Mouse (Mus musculus): ENCODE data around the gene Slc12a3. TPM values are rescaled to one million over a fixed set of nuclear protein-coding genes. Genes with fewer than 3 reads are reported as not detected.

The Slc12a3 gene
- polyA plus RNA-seq, 1 experiment = not detected

DNA sequence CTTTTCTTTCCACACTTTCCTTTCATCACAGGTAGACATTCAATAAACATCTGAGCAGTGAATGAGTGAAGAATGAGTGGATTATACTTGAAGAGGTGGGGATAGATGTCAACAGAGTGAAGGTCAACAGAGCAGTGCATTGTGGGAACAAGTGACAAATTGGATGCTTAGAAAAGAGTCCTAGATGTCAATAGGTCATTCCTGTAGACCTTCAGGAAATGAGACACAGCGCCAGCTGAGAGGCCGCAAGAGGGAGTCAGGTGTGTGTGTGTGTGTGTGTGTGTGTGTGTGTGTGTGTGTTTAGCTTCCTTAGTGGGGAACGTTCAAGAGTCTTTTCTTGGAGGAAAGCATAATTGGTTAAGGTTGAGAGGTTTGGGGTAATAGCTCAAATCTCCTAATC is 47.2 kb downstream of the Slc12a3 start:
- H3K27me3 ChIP-seq (ENCODE audit: control insufficient read depth, insufficient read depth, insufficient read length) = no peaks in the 10 kb centered on the region
- no peaks in the 10 kb centered on the region for H3K36me3 ChIP-seq (ENCODE audit: control insufficient read depth, insufficient read depth)
- H3K79me3 ChIP-seq (ENCODE audit: low read depth) = no peaks in the 10 kb centered on the region
- TF ChIP-seq USF1 (IDR thresholded peaks at IDR 0.05; ENCODE audit: low read depth) = no peak
- no peak for TF ChIP-seq FOSL1 (IDR thresholded peaks at IDR 0.05; ENCODE audit: insufficient read depth, low read length, poor library complexity, severe bottlenecking)
- TF ChIP-seq MYOD1 (IDR thresholded peaks at IDR 0.05; ENCODE audit: control insufficient read depth, insufficient read length, low read depth) = no peak
- no peak for TF ChIP-seq MAX (IDR thresholded peaks at IDR 0.05)
- no peak for TF ChIP-seq CTCF (IDR thresholded peaks at IDR 0.05; ENCODE audit: control insufficient read depth, insufficient read depth, insufficient read length)
- H3ac ChIP-seq (ENCODE audit: control insufficient read depth, insufficient read length, low read depth) = no peak overlapping the region
- H3K4me3 ChIP-seq (ENCODE audit: insufficient read depth, poor library complexity, severe bottlenecking) = no peak overlapping the region
- no peaks in the 10 kb centered on the region for H3K79me2 ChIP-seq (ENCODE audit: control insufficient read depth, insufficient read depth)

DNA sequence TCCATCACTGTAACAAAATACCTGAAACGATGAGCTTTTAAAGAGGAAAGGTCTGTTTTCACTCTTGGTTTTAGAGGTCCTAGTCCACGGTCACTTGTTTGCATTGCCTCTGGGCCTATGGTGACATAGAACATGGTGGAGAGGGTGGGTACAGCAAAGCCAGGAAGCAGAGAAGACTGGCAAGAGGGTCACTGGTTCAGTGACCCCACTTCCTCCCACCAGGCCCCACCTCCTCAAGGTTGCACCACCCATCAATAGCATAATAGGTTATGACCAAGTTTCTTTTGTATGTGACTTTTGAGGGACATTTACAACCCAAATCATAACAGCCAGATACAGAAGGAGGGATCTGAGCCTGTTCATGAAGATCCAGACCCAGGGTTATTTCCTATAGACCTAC is 47.6 kb downstream of the Slc12a3 start:
- TF ChIP-seq USF1 (IDR thresholded peaks at IDR 0.05; ENCODE audit: low read depth) = no peak
- TF ChIP-seq MAX (IDR thresholded peaks at IDR 0.05) = no peak
- TF ChIP-seq CTCF (IDR thresholded peaks at IDR 0.05; ENCODE audit: control insufficient read depth, insufficient read depth, insufficient read length) = no peak
- no peak for TF ChIP-seq FOSL1 (IDR thresholded peaks at IDR 0.05; ENCODE audit: insufficient read depth, low read length, poor library complexity, severe bottlenecking)
- TF ChIP-seq CEBPB (IDR thresholded peaks at IDR 0.05; ENCODE audit: low read depth) = no peak
- no peak for TF ChIP-seq MYOD1 (IDR thresholded peaks at IDR 0.05; ENCODE audit: control insufficient read depth, insufficient read length, low read depth)
- no peak for TF ChIP-seq MYOG (IDR thresholded peaks at IDR 0.05; ENCODE audit: control insufficient read depth, extremely low read depth, insufficient read length)
- no peaks in the 10 kb centered on the region for H3K79me2 ChIP-seq (ENCODE audit: control insufficient read depth, insufficient read depth)
- H3K4me3 ChIP-seq (ENCODE audit: insufficient read depth, poor library complexity, severe bottlenecking) = no peak overlapping the region
- H3K36me3 ChIP-seq (ENCODE audit: control insufficient read depth, insufficient read depth) = no peaks in the 10 kb centered on the region
- H3ac ChIP-seq (ENCODE audit: control insufficient read depth, insufficient read length, low read depth) = no peak overlapping the region
- no peaks in the 10 kb centered on the region for H3K79me3 ChIP-seq (ENCODE audit: low read depth)
- no peaks in the 10 kb centered on the region for H3K27me3 ChIP-seq (ENCODE audit: control insufficient read depth, insufficient read depth, insufficient read length)

DNA sequence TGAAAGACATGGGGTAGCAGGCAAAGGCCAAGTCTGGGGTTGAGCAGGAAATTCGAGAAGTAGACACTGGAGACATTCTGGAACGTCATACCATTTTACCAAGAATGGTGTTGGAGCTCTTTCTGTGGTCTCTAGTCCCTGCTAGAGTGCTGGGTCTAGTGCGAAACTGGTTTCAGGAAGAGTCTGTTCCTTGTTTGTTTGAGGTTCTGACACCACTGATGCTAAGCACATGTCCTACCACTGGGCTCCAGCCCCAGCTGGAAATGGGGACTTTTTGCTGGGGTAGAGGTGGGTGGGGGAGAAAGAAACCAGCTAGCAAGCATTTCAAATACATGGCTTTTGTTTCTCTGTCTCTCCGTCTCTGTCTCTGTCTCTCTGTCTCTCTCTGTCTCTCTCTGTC is 48.0 kb downstream of the Slc12a3 start:
- Histone ChIP-seq H3K36me3 (ENCODE audit: control insufficient read depth, insufficient read depth) (no peaks in the 10 kb centered on the region), H3K4me3 (ENCODE audit: insufficient read depth, poor library complexity, severe bottlenecking) (no peak overlapping the region), H3K79me2 (ENCODE audit: control insufficient read depth, insufficient read depth) (no peaks in the 10 kb centered on the region), H3ac (ENCODE audit: control insufficient read depth, insufficient read length, low read depth) (no peak overlapping the region), H3K79me3 (ENCODE audit: low read depth) (no peaks in the 10 kb centered on the region), H3K27me3 (ENCODE audit: control insufficient read depth, insufficient read depth, insufficient read length) (no peaks in the 10 kb centered on the region)
- TF ChIP-seq USF1 (IDR thresholded peaks at IDR 0.05; ENCODE audit: low read depth) (no peak), FOSL1 (IDR thresholded peaks at IDR 0.05; ENCODE audit: insufficient read depth, low read length, poor library complexity, severe bottlenecking) (no peak), CTCF (IDR thresholded peaks at IDR 0.05; ENCODE audit: control insufficient read depth, insufficient read depth, insufficient read length) (no peak), MYOG (IDR thresholded peaks at IDR 0.05; ENCODE audit: control insufficient read depth, extremely low read depth, insufficient read length) (no peak), CEBPB (IDR thresholded peaks at IDR 0.05; ENCODE audit: low read depth) (no peak), MYOD1 (IDR thresholded peaks at IDR 0.05; ENCODE audit: control insufficient read depth, insufficient read length, low read depth) (no peak), MAX (IDR thresholded peaks at IDR 0.05) (no peak)

DNA sequence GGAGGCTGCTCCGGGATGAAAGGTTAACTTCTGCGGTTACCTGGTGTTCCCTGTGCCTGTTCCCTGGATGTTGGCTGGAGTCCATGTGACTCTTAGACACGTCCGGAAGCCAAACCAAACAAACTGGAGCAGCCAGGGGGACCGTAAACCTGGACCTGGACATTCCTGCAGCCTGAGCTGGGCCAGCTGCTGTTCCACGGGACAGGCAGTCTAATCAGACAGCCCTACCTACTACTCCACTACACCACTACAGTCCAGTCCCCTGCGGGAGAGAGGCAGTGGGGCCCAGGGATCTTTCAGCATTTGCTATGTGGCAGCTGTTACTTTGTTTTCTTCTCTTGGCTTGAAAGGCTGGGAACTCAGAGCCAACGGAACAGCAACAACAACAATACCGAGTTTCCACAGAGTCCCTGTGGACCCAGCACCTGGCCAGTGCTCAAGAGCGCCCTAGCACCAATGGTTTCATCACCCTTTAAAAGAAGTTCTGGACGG is 48.8 kb downstream of the Slc12a3 start:
- H3K4me3 ChIP-seq (ENCODE audit: insufficient read depth, poor library complexity, severe bottlenecking) = no peak overlapping the region
- no peaks in the 10 kb centered on the region for H3K27me3 ChIP-seq (ENCODE audit: control insufficient read depth, insufficient read depth, insufficient read length)
- no peak for TF ChIP-seq USF1 (IDR thresholded peaks at IDR 0.05; ENCODE audit: low read depth)
- no peak for TF ChIP-seq MYOD1 (IDR thresholded peaks at IDR 0.05; ENCODE audit: control insufficient read depth, insufficient read length, low read depth)
- no peak for TF ChIP-seq CEBPB (IDR thresholded peaks at IDR 0.05; ENCODE audit: low read depth)
- TF ChIP-seq FOSL1 (IDR thresholded peaks at IDR 0.05; ENCODE audit: insufficient read depth, low read length, poor library complexity, severe bottlenecking) = no peak
- no peaks in the 10 kb centered on the region for H3K79me3 ChIP-seq (ENCODE audit: low read depth)
- no peaks in the 10 kb centered on the region for H3K36me3 ChIP-seq (ENCODE audit: control insufficient read depth, insufficient read depth)
- H3K79me2 ChIP-seq (ENCODE audit: control insufficient read depth, insufficient read depth) = no peaks in the 10 kb centered on the region
- no peak overlapping the region for H3ac ChIP-seq (ENCODE audit: control insufficient read depth, insufficient read length, low read depth)

DNA sequence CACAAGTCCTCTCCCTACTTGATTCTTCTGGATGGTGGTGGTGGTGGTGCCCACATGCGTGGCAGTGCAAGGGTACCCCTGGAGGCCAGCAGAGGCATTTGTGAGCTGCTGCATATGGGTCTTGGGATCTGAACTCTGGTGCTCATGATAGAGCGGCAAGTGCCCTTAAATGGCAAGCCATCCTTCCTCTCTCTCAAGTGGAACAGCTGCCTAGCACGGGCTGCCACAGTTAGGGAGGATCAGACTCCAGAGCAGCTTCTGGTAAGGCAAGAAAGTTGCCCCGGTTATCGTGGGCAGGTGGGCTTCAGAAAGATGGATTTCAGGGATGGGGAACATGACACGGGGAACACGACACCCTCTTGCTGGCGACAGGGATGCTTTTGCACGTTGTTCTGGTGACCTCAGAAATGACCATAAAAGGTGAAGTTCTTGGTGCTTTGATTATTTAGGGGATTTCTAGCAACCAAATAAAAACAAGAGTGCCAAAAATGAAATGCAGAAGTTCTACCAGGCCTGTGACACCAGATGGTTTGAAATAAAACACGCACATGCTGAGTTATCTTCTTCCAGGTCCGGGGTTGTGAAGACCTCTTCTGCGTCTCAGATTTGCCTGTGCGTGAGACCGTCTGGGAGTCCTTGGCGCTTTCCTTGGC is 49.9 kb downstream of the Slc12a3 start:
- Histone ChIP-seq H3K27me3 (ENCODE audit: control insufficient read depth, insufficient read depth, insufficient read length) (no peaks in the 10 kb centered on the region), H3K4me3 (ENCODE audit: insufficient read depth, poor library complexity, severe bottlenecking) (no peak overlapping the region), H3ac (ENCODE audit: control insufficient read depth, insufficient read length, low read depth) (no peak overlapping the region), H3K79me3 (ENCODE audit: low read depth) (no peaks in the 10 kb centered on the region), H3K79me2 (ENCODE audit: control insufficient read depth, insufficient read depth) (no peaks in the 10 kb centered on the region), H3K36me3 (ENCODE audit: control insufficient read depth, insufficient read depth) (no peaks in the 10 kb centered on the region)
- TF ChIP-seq FOSL1 (IDR thresholded peaks at IDR 0.05; ENCODE audit: insufficient read depth, low read length, poor library complexity, severe bottlenecking) (no peak), MAX (IDR thresholded peaks at IDR 0.05) (no peak), MYOD1 (IDR thresholded peaks at IDR 0.05; ENCODE audit: control insufficient read depth, insufficient read length, low read depth) (no peak), MYOG (IDR thresholded peaks at IDR 0.05; ENCODE audit: control insufficient read depth, extremely low read depth, insufficient read length) (no peak), CEBPB (IDR thresholded peaks at IDR 0.05; ENCODE audit: low read depth) (no peak), USF1 (IDR thresholded peaks at IDR 0.05; ENCODE audit: low read depth) (no peak), CTCF (IDR thresholded peaks at IDR 0.05; ENCODE audit: control insufficient read depth, insufficient read depth, insufficient read length) (no peak)

DNA sequence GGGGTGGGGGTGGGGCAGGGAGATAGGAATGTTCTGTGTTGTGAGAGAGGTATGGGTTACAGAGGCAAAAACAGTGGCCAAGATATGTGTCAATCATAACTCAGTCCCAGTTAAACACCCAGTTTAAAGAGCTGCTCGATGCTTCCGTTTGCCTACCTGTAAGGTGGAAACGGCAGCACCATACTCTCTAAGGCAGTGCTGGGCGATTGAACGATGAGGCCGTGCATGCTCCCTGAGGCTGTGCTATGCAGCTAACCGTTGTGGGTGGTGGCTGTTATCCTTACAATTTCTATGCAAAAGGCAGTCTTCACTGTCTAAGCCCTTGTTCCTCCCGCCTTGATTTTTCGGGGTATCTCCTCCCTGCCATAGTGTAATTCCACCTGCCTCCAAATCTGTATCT is 50.7 kb downstream of the Slc12a3 start:
- H3K27me3 ChIP-seq (ENCODE audit: control insufficient read depth, insufficient read depth, insufficient read length) = no peaks in the 10 kb centered on the region
- H3K79me3 ChIP-seq (ENCODE audit: low read depth) = no peaks in the 10 kb centered on the region
- no peak for TF ChIP-seq FOSL1 (IDR thresholded peaks at IDR 0.05; ENCODE audit: insufficient read depth, low read length, poor library complexity, severe bottlenecking)
- TF ChIP-seq CTCF (IDR thresholded peaks at IDR 0.05; ENCODE audit: control insufficient read depth, insufficient read depth, insufficient read length) = no peak
- no peak for TF ChIP-seq USF1 (IDR thresholded peaks at IDR 0.05; ENCODE audit: low read depth)
- no peak for TF ChIP-seq MYOG (IDR thresholded peaks at IDR 0.05; ENCODE audit: control insufficient read depth, extremely low read depth, insufficient read length)
- TF ChIP-seq MAX (IDR thresholded peaks at IDR 0.05) = no peak
- no peak for TF ChIP-seq MYOD1 (IDR thresholded peaks at IDR 0.05; ENCODE audit: control insufficient read depth, insufficient read length, low read depth)
- TF ChIP-seq CEBPB (IDR thresholded peaks at IDR 0.05; ENCODE audit: low read depth) = no peak
- no peak overlapping the region for H3ac ChIP-seq (ENCODE audit: control insufficient read depth, insufficient read length, low read depth)
- no peaks in the 10 kb centered on the region for H3K79me2 ChIP-seq (ENCODE audit: control insufficient read depth, insufficient read depth)
- H3K4me3 ChIP-seq (ENCODE audit: insufficient read depth, poor library complexity, severe bottlenecking) = no peak overlapping the region
- no peaks in the 10 kb centered on the region for H3K36me3 ChIP-seq (ENCODE audit: control insufficient read depth, insufficient read depth)

Data from C2C12 (cell line).